Mouse (Mus musculus): ENCODE measurements around the gene Thoc6. TPM values are rescaled to one million over a fixed set of nuclear protein-coding genes. Genes with fewer than 3 reads are reported as not detected.

Gene Thoc6
- polyA plus RNA-seq, 1 experiment: not detected

- peak overlapping the region; percentile 53 for H3K27ac ChIP-seq (ENCODE audit: insufficient read depth, low read depth, low read length)
- 19% methylated on average over 9 of the region's 9 CpGs for WGBS
Measured at GRCm38 (mm10) chr17:23674271-23674952, 730 bp upstream of the Thoc6 start.

GRCm38 (mm10) chr17:23672761-23673160 lies 921 bp downstream of the Thoc6 start:
- TF ChIP-seq CTCF (IDR thresholded peaks at IDR 0.05; ENCODE audit: insufficient read depth, low read depth, low read length) (no peak), POLR2A (IDR thresholded peaks at IDR 0.05; ENCODE audit: insufficient read depth, low read depth, low read length) (no peak)
- H3K4me3 ChIP-seq (ENCODE audit: insufficient read depth, low read depth, low read length): no peak overlapping the region
- no peak overlapping the region for H3K27ac ChIP-seq (ENCODE audit: insufficient read depth, low read depth, low read length)
- 63% methylated on average over 3 of the region's 3 CpGs for WGBS
- peaks cover 31% of the 10 kb centered on the region for H3K4me1 ChIP-seq (ENCODE audit: control insufficient read depth, insufficient read depth, low read length)

More at GRCm38 (mm10) chr17:23674271-23674952, 730 bp upstream of the Thoc6 start:
- Histone ChIP-seq H3K4me1 (ENCODE audit: control insufficient read depth, insufficient read depth, low read length) (peaks cover 33% of the 10 kb centered on the region), H3K4me3 (ENCODE audit: insufficient read depth, low read depth, low read length) (peak overlapping the region; percentile 88)
- TF ChIP-seq CTCF (IDR thresholded peaks at IDR 0.05; ENCODE audit: insufficient read depth, low read depth, low read length) (no peak), POLR2A (IDR thresholded peaks at IDR 0.05; ENCODE audit: insufficient read depth, low read depth, low read length) (no peak)

- Histone ChIP-seq H3K27ac (ENCODE audit: insufficient read depth, low read depth, low read length) (no peak overlapping the region), H3K4me3 (ENCODE audit: insufficient read depth, low read depth, low read length) (no peak overlapping the region), H3K4me1 (ENCODE audit: control insufficient read depth, insufficient read depth, low read length) (peaks cover 26% of the 10 kb centered on the region)
- no peak for TF ChIP-seq CTCF (IDR thresholded peaks at IDR 0.05; ENCODE audit: insufficient read depth, low read depth, low read length)
- no peak for TF ChIP-seq POLR2A (IDR thresholded peaks at IDR 0.05; ENCODE audit: insufficient read depth, low read depth, low read length)
- WGBS: 94% methylated on average over 3 of the region's 3 CpGs
Measured at GRCm38 (mm10) chr17:23671519-23671918, 2.2 kb downstream of the Thoc6 start.

- Histone ChIP-seq H3K4me3 (ENCODE audit: insufficient read depth, low read depth, low read length) (no peak overlapping the region), H3K4me1 (ENCODE audit: control insufficient read depth, insufficient read depth, low read length) (peaks cover 17% of the 10 kb centered on the region), H3K27ac (ENCODE audit: insufficient read depth, low read depth, low read length) (no peak overlapping the region)
- 90% methylated on average over 7 of the region's 7 CpGs for WGBS
- no peak for TF ChIP-seq POLR2A (IDR thresholded peaks at IDR 0.05; ENCODE audit: insufficient read depth, low read depth, low read length)
- no peak for TF ChIP-seq CTCF (IDR thresholded peaks at IDR 0.05; ENCODE audit: insufficient read depth, low read depth, low read length)
Measured at GRCm38 (mm10) chr17:23670516-23671074, 3.1 kb downstream of the Thoc6 start.

- 82% methylated on average over 14 of the region's 14 CpGs for WGBS
- no peak overlapping the region for H3K27ac ChIP-seq (ENCODE audit: insufficient read depth, low read depth, low read length)
- TF ChIP-seq POLR2A (IDR thresholded peaks at IDR 0.05; ENCODE audit: insufficient read depth, low read depth, low read length) (no peak), CTCF (IDR thresholded peaks at IDR 0.05; ENCODE audit: insufficient read depth, low read depth, low read length) (no peak)
- peaks cover under 1% of the 10 kb centered on the region; the same call in 1 of the 2 replicates for H3K4me1 ChIP-seq (ENCODE audit: control insufficient read depth, insufficient read depth, low read length)
- H3K4me3 ChIP-seq (ENCODE audit: insufficient read depth, low read depth, low read length): no peak overlapping the region
Measured at GRCm38 (mm10) chr17:23665511-23665910, 8.2 kb downstream of the Thoc6 start.

GRCm38 (mm10) chr17:23664556-23665021 lies 9.1 kb downstream of the Thoc6 start:
- peak; percentile 56; the same call in 1 of the 2 replicates for TF ChIP-seq CTCF (IDR thresholded peaks at IDR 0.05; ENCODE audit: insufficient read depth, low read depth, low read length)
- no peak for TF ChIP-seq POLR2A (IDR thresholded peaks at IDR 0.05; ENCODE audit: insufficient read depth, low read depth, low read length)
- Histone ChIP-seq H3K27ac (ENCODE audit: insufficient read depth, low read depth, low read length) (no peak overlapping the region), H3K4me3 (ENCODE audit: insufficient read depth, low read depth, low read length) (no peak overlapping the region), H3K4me1 (ENCODE audit: control insufficient read depth, insufficient read depth, low read length) (peaks cover 3% of the 10 kb centered on the region; the same call in 1 of the 2 replicates)
- 20% methylated on average over 5 of the region's 5 CpGs for WGBS

- TF ChIP-seq POLR2A (IDR thresholded peaks at IDR 0.05; ENCODE audit: insufficient read depth, low read depth, low read length) (no peak), CTCF (IDR thresholded peaks at IDR 0.05; ENCODE audit: insufficient read depth, low read depth, low read length) (no peak)
- Histone ChIP-seq H3K27ac (ENCODE audit: insufficient read depth, low read depth, low read length) (no peak overlapping the region), H3K4me3 (ENCODE audit: insufficient read depth, low read depth, low read length) (no peak overlapping the region), H3K4me1 (ENCODE audit: control insufficient read depth, insufficient read depth, low read length) (peaks cover 3% of the 10 kb centered on the region; the same call in 1 of the 2 replicates)
- 1% methylated on average over 9 of the region's 9 CpGs for WGBS
Measured at GRCm38 (mm10) chr17:23661526-23661925, 12.2 kb downstream of the Thoc6 start.

GRCm38 (mm10) chr17:23660876-23661200 lies 12.8 kb downstream of the Thoc6 start:
- TF ChIP-seq POLR2A (IDR thresholded peaks at IDR 0.05; ENCODE audit: insufficient read depth, low read depth, low read length): no peak
- no peak for TF ChIP-seq CTCF (IDR thresholded peaks at IDR 0.05; ENCODE audit: insufficient read depth, low read depth, low read length)
- Histone ChIP-seq H3K4me3 (ENCODE audit: insufficient read depth, low read depth, low read length) (no peak overlapping the region), H3K27ac (ENCODE audit: insufficient read depth, low read depth, low read length) (no peak overlapping the region), H3K4me1 (ENCODE audit: control insufficient read depth, insufficient read depth, low read length) (peaks cover 3% of the 10 kb centered on the region; the same call in 1 of the 2 replicates)
- WGBS: 4% methylated on average over 14 of the region's 14 CpGs

GRCm38 (mm10) chr17:23660117-23660875 lies 13.4 kb downstream of the Thoc6 start, which contains the start of gene Bicdl2:
TSS of gene Bicdl2 (plus strand) at chr17:23660506.
- Histone ChIP-seq H3K4me1 (ENCODE audit: control insufficient read depth, insufficient read depth, low read length) (peaks cover 3% of the 10 kb centered on the region; the same call in 1 of the 2 replicates), H3K27ac (ENCODE audit: insufficient read depth, low read depth, low read length) (no peak within 1 kb of the TSS), H3K4me3 (ENCODE audit: insufficient read depth, low read depth, low read length) (no peak within 1 kb of the TSS)
- TF ChIP-seq CTCF (IDR thresholded peaks at IDR 0.05; ENCODE audit: insufficient read depth, low read depth, low read length) (peak; percentile 50; the same call in 1 of the 2 replicates), POLR2A (IDR thresholded peaks at IDR 0.05; ENCODE audit: insufficient read depth, low read depth, low read length) (no peak)
- WGBS: 6% methylated on average over 27 of the region's 27 CpGs

Measured in olfactory bulb, adult 2 months (tissue).